Mouse (Mus musculus): Measurements from ENCODE around the gene Zfp106. TPM values are rescaled to one million over a fixed set of nuclear protein-coding genes. Genes with fewer than 3 reads are reported as not detected.

The Zfp106 gene
- polyA plus RNA-seq, 1 experiment from 2014 or later: 15.6 TPM

DNA sequence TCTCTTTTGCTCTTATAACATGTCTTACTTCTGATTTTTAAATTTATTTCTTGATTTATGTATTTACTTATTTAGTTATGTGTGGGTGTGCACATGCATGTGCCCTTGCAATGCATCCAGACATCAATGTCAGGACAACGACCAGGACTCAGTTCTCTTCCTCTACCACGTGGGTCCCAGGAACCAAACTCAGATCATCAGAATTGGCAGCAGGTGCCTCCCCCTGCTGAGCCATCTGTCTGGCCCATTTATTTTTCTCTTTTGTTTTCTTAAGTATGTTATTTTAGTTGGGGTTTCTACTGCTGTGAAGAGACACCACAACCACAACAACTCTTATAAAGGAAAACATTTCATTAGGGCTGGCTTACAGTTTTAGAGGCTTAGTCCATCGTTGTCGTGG lies 92.8 kb downstream of the Zfp106 start:
- ATAC-seq (ENCODE audit: low read depth): no peak
- 64% methylated on average over 4 of the region's 4 CpGs for WGBS (ENCODE audit: insufficient replicate concordance)

GRCm38 (mm10) chr2:120469715-120470114 lies 93.9 kb downstream of the Zfp106 start:
- Histone ChIP-seq H3K27me3 (ENCODE audit: control insufficient read depth, insufficient read depth, low read depth, low read length) (no peaks in the 10 kb centered on the region), H3K9me3 (replicated peaks; ENCODE audit: control insufficient read depth, low read length) (no peaks in the 10 kb centered on the region), H3K4me2 (ENCODE audit: low read depth, low read length) (no peak overlapping the region), H3K36me3 (ENCODE audit: control insufficient read depth, insufficient read depth) (no peaks in the 10 kb centered on the region), H3K9ac (ENCODE audit: low read depth, low read length) (no peak overlapping the region), H3K27ac (ENCODE audit: low read length) (no peak overlapping the region), H3K4me1 (ENCODE audit: control insufficient read depth, low read depth, low read length) (no peaks in the 10 kb centered on the region; the same call in 1 of the 2 replicates), H3K4me3 (ENCODE audit: low read depth, low read length) (no peak overlapping the region)
- 66% methylated on average over 10 of the region's 10 CpGs for WGBS (ENCODE audit: insufficient replicate concordance)
- no peak for ATAC-seq (ENCODE audit: low read depth)

More for the DNA sequence above, 92.8 kb downstream of the Zfp106 start:
- no peaks in the 10 kb centered on the region for H3K27me3 ChIP-seq (ENCODE audit: control insufficient read depth, insufficient read depth, low read depth, low read length)
- H3K4me1 ChIP-seq (ENCODE audit: control insufficient read depth, low read depth, low read length): no peaks in the 10 kb centered on the region
- no peak overlapping the region for H3K9ac ChIP-seq (ENCODE audit: low read depth, low read length)
- no peak overlapping the region for H3K4me2 ChIP-seq (ENCODE audit: low read depth, low read length)
- no peaks in the 10 kb centered on the region for H3K9me3 ChIP-seq (replicated peaks; ENCODE audit: control insufficient read depth, low read length)
- no peak overlapping the region for H3K27ac ChIP-seq (ENCODE audit: low read length)
- no peak overlapping the region for H3K4me3 ChIP-seq (ENCODE audit: low read depth, low read length)
- H3K36me3 ChIP-seq (ENCODE audit: control insufficient read depth, insufficient read depth): no peaks in the 10 kb centered on the region

GRCm38 (mm10) chr2:120469220-120469619 lies 94.4 kb downstream of the Zfp106 start:
- Histone ChIP-seq H3K36me3 (ENCODE audit: control insufficient read depth, insufficient read depth) (no peaks in the 10 kb centered on the region), H3K27ac (ENCODE audit: low read length) (no peak overlapping the region), H3K9me3 (replicated peaks; ENCODE audit: control insufficient read depth, low read length) (no peaks in the 10 kb centered on the region), H3K9ac (ENCODE audit: low read depth, low read length) (no peak overlapping the region), H3K27me3 (ENCODE audit: control insufficient read depth, insufficient read depth, low read depth, low read length) (no peaks in the 10 kb centered on the region), H3K4me2 (ENCODE audit: low read depth, low read length) (no peak overlapping the region), H3K4me1 (ENCODE audit: control insufficient read depth, low read depth, low read length) (peaks cover 2% of the 10 kb centered on the region; the same call in 1 of the 2 replicates), H3K4me3 (ENCODE audit: low read depth, low read length) (no peak overlapping the region)
- ATAC-seq (ENCODE audit: low read depth): no peak
- 37% methylated on average over 3 of the region's 3 CpGs for WGBS (ENCODE audit: insufficient replicate concordance)

DNA sequence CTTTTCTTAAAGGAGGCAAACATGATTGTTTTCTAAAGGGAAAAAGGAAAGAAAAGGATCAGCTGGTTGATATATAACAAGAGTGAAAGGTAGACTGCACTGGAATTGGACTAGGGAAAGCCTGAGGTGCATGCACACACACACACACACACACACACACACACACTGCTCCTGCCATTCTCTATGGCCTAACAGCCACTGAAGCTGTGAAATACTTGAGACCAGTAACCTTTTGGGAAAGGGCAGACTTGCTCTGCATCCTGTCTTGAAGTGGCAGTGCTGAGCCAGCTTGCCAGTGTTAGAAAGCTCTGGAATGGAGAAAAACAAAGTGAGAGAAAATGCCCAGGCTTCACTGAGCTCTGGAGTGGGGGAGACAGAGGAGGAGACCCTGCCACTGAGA lies 95.6 kb downstream of the Zfp106 start:
- Histone ChIP-seq H3K36me3 (ENCODE audit: control insufficient read depth, insufficient read depth) (no peaks in the 10 kb centered on the region), H3K9ac (ENCODE audit: low read depth, low read length) (no peak overlapping the region), H3K4me1 (ENCODE audit: control insufficient read depth, low read depth, low read length) (peaks cover 5% of the 10 kb centered on the region; the same call in 1 of the 2 replicates), H3K4me2 (ENCODE audit: low read depth, low read length) (no peak overlapping the region), H3K27ac (ENCODE audit: low read length) (no peak overlapping the region), H3K4me3 (ENCODE audit: low read depth, low read length) (no peak overlapping the region), H3K27me3 (ENCODE audit: control insufficient read depth, insufficient read depth, low read depth, low read length) (no peaks in the 10 kb centered on the region), H3K9me3 (replicated peaks; ENCODE audit: control insufficient read depth, low read length) (no peaks in the 10 kb centered on the region)
- ATAC-seq (ENCODE audit: low read depth): no peak

DNA sequence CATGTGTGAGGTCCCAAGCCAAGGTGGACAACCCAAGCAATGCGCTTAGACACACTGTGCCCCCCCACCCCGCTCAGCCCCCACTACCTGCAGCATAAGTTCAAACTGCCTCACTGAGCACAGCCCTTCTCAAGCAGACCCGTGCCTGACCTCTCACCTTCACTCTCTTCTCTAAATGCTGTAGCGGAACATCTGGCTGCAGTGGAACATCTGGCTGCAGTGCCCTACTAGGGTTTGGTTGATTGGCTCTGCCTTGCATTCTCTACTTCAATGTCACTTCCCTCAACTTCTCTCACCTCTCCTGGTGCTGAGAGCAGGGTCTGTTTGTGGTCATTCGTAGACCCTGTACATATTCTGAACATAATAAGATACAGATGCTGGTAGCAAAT lies 98.3 kb downstream of the Zfp106 start:
- Histone ChIP-seq H3K9me3 (replicated peaks; ENCODE audit: control insufficient read depth, low read length) (no peaks in the 10 kb centered on the region), H3K36me3 (ENCODE audit: control insufficient read depth, insufficient read depth) (no peaks in the 10 kb centered on the region), H3K27ac (ENCODE audit: low read length) (no peak overlapping the region), H3K9ac (ENCODE audit: low read depth, low read length) (no peak overlapping the region), H3K4me2 (ENCODE audit: low read depth, low read length) (no peak overlapping the region), H3K4me3 (ENCODE audit: low read depth, low read length) (no peak overlapping the region), H3K4me1 (ENCODE audit: control insufficient read depth, low read depth, low read length) (peaks cover 5% of the 10 kb centered on the region; the same call in 1 of the 2 replicates), H3K27me3 (ENCODE audit: control insufficient read depth, insufficient read depth, low read depth, low read length) (no peaks in the 10 kb centered on the region)
- 69% methylated on average over 5 of the region's 5 CpGs for WGBS (ENCODE audit: insufficient replicate concordance)
- ATAC-seq (ENCODE audit: low read depth): no peak

DNA sequence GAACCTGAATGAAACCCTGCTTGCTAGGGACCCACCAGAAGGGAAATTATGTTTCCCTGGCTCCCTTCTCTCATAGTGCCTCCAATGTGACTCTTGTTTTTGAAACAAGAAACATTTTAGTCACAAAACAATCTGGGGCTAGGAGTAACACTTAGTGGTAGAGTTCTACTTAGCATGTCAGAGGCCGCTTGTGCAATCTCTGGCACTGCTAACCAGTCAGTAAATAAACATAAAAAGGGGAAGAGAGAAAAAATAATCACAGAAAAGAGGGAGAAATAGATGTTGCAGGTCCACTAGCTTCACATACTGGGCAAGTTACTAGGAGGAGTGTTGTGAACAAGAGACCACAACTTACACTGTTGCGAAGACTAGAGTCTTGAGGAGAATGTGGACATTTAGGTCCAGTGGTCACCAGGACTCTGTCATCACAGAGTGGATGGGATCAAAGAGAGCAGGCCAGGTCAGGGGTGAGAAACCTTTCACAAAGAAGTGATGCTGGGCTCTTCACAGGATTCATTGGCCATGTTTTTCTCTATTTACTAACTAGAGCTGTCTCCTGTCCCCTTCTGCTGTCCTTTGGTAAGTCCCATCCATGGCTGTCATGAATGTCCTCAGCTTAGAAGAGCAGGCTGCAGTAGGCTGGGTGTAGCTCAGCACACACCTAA lies 98.8 kb downstream of the Zfp106 start:
- H3K36me3 ChIP-seq (ENCODE audit: control insufficient read depth, insufficient read depth): no peaks in the 10 kb centered on the region
- peak; percentile 55 for ATAC-seq (ENCODE audit: low read depth)
- H3K4me2 ChIP-seq (ENCODE audit: low read depth, low read length): no peak overlapping the region
- no peak overlapping the region for H3K27ac ChIP-seq (ENCODE audit: low read length)
- no peaks in the 10 kb centered on the region for H3K9me3 ChIP-seq (replicated peaks; ENCODE audit: control insufficient read depth, low read length)
- H3K27me3 ChIP-seq (ENCODE audit: control insufficient read depth, insufficient read depth, low read depth, low read length): no peaks in the 10 kb centered on the region
- no peak overlapping the region for H3K9ac ChIP-seq (ENCODE audit: low read depth, low read length)
- 60% methylated on average over 2 of the region's 2 CpGs for WGBS (ENCODE audit: insufficient replicate concordance)
- no peak overlapping the region for H3K4me3 ChIP-seq (ENCODE audit: low read depth, low read length)
- H3K4me1 ChIP-seq (ENCODE audit: control insufficient read depth, low read depth, low read length): peaks cover 5% of the 10 kb centered on the region; the same call in 1 of the 2 replicates

DNA sequence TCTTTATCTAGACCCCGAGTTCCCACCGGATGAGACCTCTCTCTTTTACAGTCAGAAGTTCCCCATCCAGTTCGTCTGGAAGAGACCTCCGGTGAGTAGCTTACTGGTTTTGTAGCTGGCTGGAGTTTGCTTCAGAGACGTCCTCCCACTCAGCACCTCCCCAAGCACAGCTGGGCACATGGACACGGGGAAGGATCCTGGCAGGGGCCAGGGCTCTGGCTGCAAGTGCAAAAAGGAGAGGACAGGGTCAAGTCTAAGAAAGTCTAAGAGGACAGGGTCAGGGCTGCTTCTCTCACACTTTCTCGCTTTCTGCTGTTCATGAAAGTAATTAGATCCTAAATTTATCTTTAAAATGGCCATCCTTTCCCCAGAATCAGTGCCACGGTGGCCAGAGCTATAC lies 99.6 kb downstream of the Zfp106 start:
- Histone ChIP-seq H3K4me2 (ENCODE audit: low read depth, low read length) (no peak overlapping the region), H3K27me3 (ENCODE audit: control insufficient read depth, insufficient read depth, low read depth, low read length) (no peaks in the 10 kb centered on the region), H3K4me1 (ENCODE audit: control insufficient read depth, low read depth, low read length) (peaks cover 5% of the 10 kb centered on the region; the same call in 1 of the 2 replicates), H3K27ac (ENCODE audit: low read length) (no peak overlapping the region), H3K4me3 (ENCODE audit: low read depth, low read length) (no peak overlapping the region), H3K9ac (ENCODE audit: low read depth, low read length) (no peak overlapping the region), H3K36me3 (ENCODE audit: control insufficient read depth, insufficient read depth) (no peaks in the 10 kb centered on the region), H3K9me3 (replicated peaks; ENCODE audit: control insufficient read depth, low read length) (no peaks in the 10 kb centered on the region)
- ATAC-seq (ENCODE audit: low read depth): no peak
- WGBS (ENCODE audit: insufficient replicate concordance): 52% methylated on average over 8 of the region's 8 CpGs

DNA sequence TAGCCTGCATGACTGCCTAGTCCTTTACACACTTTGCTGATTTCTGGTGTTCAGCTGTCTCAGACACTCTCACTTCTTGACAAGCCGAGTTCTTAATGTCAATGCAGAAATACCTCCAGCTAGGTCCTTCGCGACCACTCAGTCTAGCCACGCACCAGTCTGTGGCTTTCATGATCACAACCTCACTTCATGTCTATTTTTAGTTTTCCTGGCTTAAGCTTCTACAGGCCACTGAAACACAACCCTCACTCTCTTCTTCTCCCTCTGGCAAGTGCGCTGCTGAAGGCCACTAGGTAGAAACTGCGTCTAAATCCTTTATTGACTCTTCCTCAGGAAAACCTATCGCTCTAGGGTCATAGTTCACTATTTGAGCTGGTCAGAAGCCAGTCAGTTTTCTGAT lies 100.3 kb downstream of the Zfp106 start:
- Histone ChIP-seq H3K27me3 (ENCODE audit: control insufficient read depth, insufficient read depth, low read depth, low read length) (no peaks in the 10 kb centered on the region), H3K4me3 (ENCODE audit: low read depth, low read length) (no peak overlapping the region), H3K27ac (ENCODE audit: low read length) (no peak overlapping the region), H3K4me2 (ENCODE audit: low read depth, low read length) (no peak overlapping the region), H3K36me3 (ENCODE audit: control insufficient read depth, insufficient read depth) (no peaks in the 10 kb centered on the region), H3K9ac (ENCODE audit: low read depth, low read length) (no peak overlapping the region), H3K9me3 (replicated peaks; ENCODE audit: control insufficient read depth, low read length) (no peaks in the 10 kb centered on the region), H3K4me1 (ENCODE audit: control insufficient read depth, low read depth, low read length) (peaks cover 5% of the 10 kb centered on the region; the same call in 1 of the 2 replicates)
- ATAC-seq (ENCODE audit: low read depth): no peak
- 35% methylated on average over 7 of the region's 7 CpGs for WGBS (ENCODE audit: insufficient replicate concordance)

- Histone ChIP-seq H3K27ac (ENCODE audit: low read length) (no peak overlapping the region), H3K9ac (ENCODE audit: low read depth, low read length) (no peak overlapping the region), H3K27me3 (ENCODE audit: control insufficient read depth, insufficient read depth, low read depth, low read length) (no peaks in the 10 kb centered on the region), H3K4me3 (ENCODE audit: low read depth, low read length) (no peak overlapping the region), H3K4me1 (ENCODE audit: control insufficient read depth, low read depth, low read length) (peaks cover 5% of the 10 kb centered on the region; the same call in 1 of the 2 replicates), H3K9me3 (replicated peaks; ENCODE audit: control insufficient read depth, low read length) (no peaks in the 10 kb centered on the region), H3K4me2 (ENCODE audit: low read depth, low read length) (no peak overlapping the region), H3K36me3 (ENCODE audit: control insufficient read depth, insufficient read depth) (no peaks in the 10 kb centered on the region)
- 82% methylated on average over 4 of the region's 4 CpGs for WGBS (ENCODE audit: insufficient replicate concordance)
- no peak for ATAC-seq (ENCODE audit: low read depth)
Observed at GRCm38 (mm10) chr2:120460216-120460615, 103.4 kb downstream of the Zfp106 start.

All from liver, embryonic 16.5 days (tissue).